Mouse (Mus musculus) layer of hippocampus, postnatal 36 days (tissue): ENCODE results near the gene Dlk1. TPM values are rescaled to one million over a fixed set of nuclear protein-coding genes. Genes with fewer than 3 reads are reported as not detected.
"Not testable (repeated sequence)": the region's sequence is repeated elsewhere in the genome, so short reads cannot be mapped to it uniquely, and the experiment has no call there.

ENCODE experiments used
- DNase-seq, 2 experiments: peaks; one replicate each; pipeline ENCODE4 v3.0.0; 2022
- total RNA-seq, 2 experiments: library from RNA; stranded (reverse); gene quantifications; 2 replicates each; pipeline ENCODE4 v1.2.3; 2021

Dlk1 gene
- total RNA-seq, 2 experiments from 2014 or later: 3.5 to 5.5 TPM

DNA sequence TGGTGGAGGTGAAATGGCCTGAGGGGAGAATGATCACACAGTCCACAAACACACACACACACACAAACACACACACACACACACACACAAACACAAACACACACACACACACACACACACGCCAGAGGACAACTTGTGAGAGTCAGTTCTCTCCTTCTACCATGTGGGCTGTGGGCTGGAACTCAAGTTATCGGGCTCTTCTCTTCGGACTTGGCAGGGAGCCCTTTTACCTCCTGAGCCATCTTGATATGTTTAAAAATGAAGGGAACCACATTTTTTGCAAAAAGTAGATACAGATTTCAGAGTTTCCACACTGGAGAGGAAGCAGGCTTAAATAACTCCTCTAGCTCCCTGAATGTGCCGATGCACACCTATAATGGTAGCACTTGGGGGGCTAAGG, 22.9 kb downstream of the Dlk1 start:
- DNase-seq: no peak

DNA sequence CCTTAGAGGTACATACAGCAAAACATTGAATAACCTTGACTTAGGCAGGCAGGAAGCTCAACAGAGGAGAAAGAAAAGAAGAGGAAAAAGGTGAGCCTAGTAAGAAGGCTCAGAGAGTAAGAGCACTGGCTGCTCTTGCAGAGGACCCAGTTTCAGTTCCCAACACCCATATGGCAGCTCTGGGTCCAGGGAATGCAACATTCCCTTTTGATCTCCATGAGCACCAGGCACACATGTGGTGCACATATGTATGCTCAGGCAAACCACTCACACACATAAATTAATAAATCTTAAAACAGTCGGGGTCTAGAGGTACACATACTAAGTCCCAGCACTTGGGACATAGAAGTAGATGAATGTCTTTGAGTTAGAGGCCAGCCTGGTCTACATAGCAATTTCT, 33.9 kb downstream of the Dlk1 start:
- DNase-seq: not testable (repeated sequence)

GRCm38 (mm10) chr12:109491701-109492100, 39.1 kb downstream of the Dlk1 start:
- DNase-seq: peak; percentile 36 to 42

DNA sequence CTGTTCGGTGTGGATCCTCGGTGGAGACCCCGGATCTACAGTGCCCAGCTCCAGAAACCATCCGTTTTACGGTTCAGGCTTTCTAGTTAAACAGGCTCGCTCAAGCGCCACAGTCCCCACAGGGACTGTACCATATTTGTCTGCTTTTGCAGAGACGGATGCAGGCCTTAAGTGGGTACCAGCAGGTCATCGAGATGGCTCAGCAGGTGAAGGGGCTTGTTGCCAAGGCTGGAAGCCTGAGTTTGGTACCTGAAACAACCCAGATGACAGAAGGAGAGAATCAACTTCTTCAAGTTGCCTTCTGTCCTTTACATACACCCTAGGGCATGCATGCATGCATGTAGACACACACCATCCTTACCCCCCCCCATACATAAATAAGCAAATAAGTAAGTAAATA, 40.8 kb downstream of the Dlk1 start:
- no peak for DNase-seq

DNA sequence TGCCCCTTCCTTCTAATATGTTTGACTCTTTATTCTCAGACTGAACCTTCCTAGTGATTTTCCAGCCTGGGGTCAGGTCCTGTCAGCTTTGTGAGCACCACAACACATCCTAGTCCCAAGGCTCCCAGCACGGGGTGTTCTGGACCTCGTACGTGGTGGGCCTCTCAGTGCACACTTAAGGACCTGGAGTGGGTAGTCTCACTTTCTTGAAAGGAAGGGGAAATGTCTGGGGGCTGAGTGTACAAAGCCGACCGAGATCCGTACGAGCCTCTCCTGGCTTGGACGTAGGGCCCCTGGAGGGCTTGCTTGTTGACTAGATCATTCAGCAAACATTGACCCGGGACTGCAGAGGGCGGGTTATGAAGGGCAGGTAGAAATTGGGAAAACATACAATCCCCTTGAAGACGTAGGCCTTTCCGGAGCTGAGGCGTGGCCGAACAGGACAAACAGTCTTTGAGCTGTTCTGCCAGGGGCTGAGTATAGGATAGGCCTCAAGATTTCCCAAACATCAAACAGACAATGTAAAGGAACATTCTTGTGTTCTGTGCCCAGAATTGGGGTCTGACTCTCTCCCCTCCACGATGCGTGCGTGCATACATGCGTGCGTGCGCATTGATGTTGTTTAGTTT, 42.5 kb downstream of the Dlk1 start:
- no peak for DNase-seq

DNA sequence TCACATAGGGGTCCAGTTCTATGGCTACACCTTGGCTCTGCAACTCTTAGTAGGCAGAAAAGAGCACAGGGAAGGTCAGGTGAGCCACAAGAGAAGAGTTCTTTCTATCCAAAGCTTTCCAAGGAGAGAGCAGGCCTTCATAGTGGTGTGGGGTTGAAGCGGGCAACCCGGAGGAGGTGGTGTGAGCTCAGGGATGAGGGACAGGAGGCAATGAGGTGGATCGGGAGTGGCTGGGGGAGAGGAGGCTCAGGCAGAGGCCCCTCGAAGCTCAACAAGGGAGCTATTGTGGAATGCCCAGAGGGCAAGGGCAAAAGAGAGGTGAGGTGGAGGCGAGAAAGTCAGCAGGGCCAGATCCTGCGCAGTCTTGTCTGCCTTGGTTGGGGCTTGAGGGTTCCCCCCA, 43.8 kb downstream of the Dlk1 start:
- no peak for DNase-seq

DNA sequence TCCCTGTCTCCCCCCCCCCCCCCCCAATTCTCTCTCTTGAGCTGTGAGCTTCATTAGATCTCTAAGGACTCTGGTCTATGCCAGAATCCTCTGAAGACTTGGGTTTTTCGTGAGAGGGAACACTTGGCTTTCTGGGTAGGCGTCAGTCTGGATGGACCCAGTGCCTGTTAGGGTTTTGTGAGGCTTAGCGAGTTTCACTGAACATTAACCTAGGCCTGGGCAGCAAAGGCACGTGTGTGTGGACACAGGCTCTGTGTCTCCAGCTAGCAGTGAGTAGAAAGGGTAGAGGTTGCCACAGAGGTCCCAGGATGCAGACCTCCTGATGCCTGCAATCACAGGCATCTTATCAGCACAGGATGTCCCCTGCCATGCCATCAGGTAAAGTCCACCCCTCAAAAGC, 48.4 kb downstream of the Dlk1 start:
- DNase-seq: no peak

GRCm38 (mm10) chr12:109502360-109503040, 49.9 kb downstream of the Dlk1 start:
- no peak for DNase-seq

DNA sequence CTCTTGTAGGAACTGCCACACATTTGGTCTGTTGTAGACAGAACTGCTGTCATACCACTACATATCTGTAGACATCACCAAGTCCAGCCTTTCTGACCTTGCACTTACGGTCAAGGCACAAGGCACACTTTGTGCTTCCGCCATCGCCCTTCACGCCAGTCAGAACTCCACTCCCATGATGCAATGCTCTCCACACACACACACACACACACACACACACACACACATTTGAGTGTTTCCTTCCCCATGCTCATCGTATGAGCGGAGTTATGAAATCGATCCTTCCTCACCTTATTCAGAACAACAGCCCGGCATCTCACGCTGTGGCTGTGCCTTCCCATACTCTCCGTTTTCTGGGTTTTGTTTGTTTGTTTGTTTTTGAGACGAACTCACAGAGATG, 55.1 kb downstream of the Dlk1 start:
- no peak for DNase-seq

- DNase-seq: no peak
These were observed 56.2 kb downstream of the Dlk1 start for GRCm38 (mm10) chr12:109508495-109509454.

GRCm38 (mm10) chr12:109509531-109510137, 57.0 kb downstream of the Dlk1 start:
- DNase-seq: no peak

- DNase-seq: no peak
These were observed 57.6 kb downstream of the Dlk1 start for GRCm38 (mm10) chr12:109510247-109510646.

DNA sequence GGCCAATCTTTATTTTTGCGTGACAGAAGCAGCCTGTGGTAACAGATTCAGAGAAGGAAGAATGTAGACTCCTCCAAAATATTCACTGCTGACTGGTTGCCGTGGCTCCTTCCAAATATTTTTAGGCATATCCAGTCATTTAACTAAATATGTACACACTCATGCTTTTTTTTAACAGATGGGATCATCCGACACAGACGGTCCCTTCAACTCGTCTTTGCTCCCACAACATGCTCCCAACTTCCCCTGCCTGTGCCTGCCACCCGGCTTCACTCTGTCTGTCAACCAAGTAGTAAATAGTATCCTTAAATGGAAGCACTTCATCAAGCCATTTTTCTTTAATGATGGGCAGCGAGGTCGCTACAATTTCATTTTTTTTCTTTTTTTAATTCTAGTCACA, 58.8 kb downstream of the Dlk1 start:
- peak; percentile 47 to 51 for DNase-seq

DNA sequence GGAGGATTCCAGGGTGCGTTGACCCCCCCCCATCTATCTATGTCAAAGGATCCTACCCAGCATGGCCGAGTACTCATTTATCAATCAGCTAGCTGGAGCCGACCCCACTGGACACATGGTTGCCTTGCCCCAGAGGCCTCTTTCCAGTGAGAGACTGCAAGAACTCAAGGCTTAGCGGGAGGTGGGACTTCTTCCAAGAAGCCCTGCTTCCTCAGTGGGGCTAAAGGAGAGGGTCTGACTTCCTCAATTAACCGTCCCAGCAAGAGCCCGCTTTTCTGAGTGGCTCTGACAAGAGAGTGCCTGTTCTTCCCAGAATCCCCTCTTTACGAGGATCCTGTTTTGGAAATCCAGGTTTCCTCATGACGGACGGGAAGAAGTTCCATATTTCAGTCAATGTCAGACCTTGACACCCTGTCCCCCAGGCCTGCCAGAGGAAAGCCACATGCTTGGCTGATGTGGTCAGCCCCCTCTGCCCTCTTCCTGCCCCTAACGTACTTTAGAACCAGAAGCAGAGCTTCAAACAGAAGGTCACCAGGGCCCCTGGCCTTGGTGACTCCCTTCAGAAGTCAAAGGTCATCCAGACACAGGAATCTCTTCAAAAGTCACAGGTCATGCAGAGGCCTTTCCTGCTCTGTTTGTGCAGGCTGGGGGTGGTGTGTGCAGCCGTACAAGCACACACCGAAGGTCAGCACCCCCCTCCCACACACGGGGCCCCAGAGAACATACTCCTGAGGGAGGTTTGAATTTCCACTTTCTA, 59.7 kb downstream of the Dlk1 start:
- DNase-seq: no peak

Other genes starting within 250 kb of the Dlk1 start
- gene Rtl1, start 147.5 kb downstream of the Dlk1 start, total RNA-seq: not detected